Mouse (Mus musculus) heart, adult 10 weeks (tissue): ENCODE data around the gene Csl. TPM values are rescaled to one million over a fixed set of nuclear protein-coding genes. Genes with fewer than 3 reads are reported as not detected.

Source experiments
- polyA plus RNA-seq: library from polyadenylated mRNA; stranded (reverse); fragments of 350-450 nt; fragmentation: Illumina TruSeq; extraction: RNeasy Lipid Tissue Mini Kit (QIAGEN cat#74804); gene quantifications from one replicate; pipeline ENCODE4 v1.2.3, GENCODE M21; 2014; ENCODE audit warnings: low read depth, low replicate concordance

The Csl gene
- not detected for polyA plus RNA-seq

DNA sequence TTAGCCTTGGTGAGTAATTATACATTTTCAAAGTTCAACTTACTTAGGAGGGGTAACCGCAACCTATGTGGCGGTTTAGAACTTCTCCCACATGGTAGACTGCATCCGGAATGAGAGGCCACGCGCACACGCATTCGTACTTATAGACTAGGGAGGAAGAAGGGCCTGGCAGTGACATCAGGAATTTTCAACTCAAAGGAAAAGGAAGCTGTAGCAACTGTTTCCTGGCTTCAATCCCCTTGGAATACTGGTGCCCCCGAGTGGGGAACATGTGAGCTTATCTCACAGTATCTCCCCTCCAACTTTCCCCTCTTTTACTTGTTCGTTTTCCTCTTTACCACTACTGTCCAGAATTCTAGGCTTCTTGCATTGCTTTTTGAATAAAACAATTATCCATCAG, at the start of gene Csl:
Gene Csl (minus strand): TSS at position 101 of the 400 bp plus-strand sequence.

